Mouse (Mus musculus) embryonic facial prominence, embryonic 14.5 days (tissue): ENCODE data around the gene Gdf9. TPM values are rescaled to one million over a fixed set of nuclear protein-coding genes. Genes with fewer than 3 reads are reported as not detected.

Experiments used
- ATAC-seq: fragments of 200-750 bp; cut with Nextera tagmentation; 2 replicates; pipeline ENCODE4 v1.8.0; 2017; ENCODE audit warnings: low read depth, moderate number of reproducible peaks, moderate TSS enrichment
- DNase-seq: peaks from one replicate; pipeline ENCODE4 v3.0.0-alpha.2; 2015; ENCODE audit warnings: low spot score
- H3K27ac ChIP-seq: fragments of 300-500 bp; sonication (generic); replicated peaks from 2 replicates; pipeline ENCODE4 v1.5.1; 2014; ENCODE audit warnings: low read depth, mild to moderate bottlenecking, low read length, moderate library complexity
- H3K27me3 ChIP-seq: fragments of 300-500 bp; sonication (generic); replicated peaks from 2 replicates; pipeline ENCODE4 v1.6.1; 2014; ENCODE audit warnings: low read length; ENCODE audit not compliant: control insufficient read depth, insufficient read depth
- H3K36me3 ChIP-seq: fragments of 300-500 bp; sonication (generic); 2 replicates; pipeline ENCODE4 v1.6.1; 2014; ENCODE audit warnings: low read length, mixed read lengths; ENCODE audit not compliant: control insufficient read depth, insufficient read depth
- H3K4me1 ChIP-seq: fragments of 300-500 bp; sonication (generic); 2 replicates; pipeline ENCODE4 v1.6.1; 2014; ENCODE audit warnings: antibody characterized with exemption, low read length; ENCODE audit not compliant: control insufficient read depth, insufficient read depth
- H3K4me2 ChIP-seq: fragments of 300-500 bp; sonication (generic); 2 replicates; pipeline ENCODE4 v1.6.1; 2014; ENCODE audit warnings: low read depth, mild to moderate bottlenecking, low read length, moderate library complexity, mixed read lengths
- H3K4me3 ChIP-seq: fragments of 300-500 bp; sonication (generic); 2 replicates; pipeline ENCODE4 v1.5.1; 2014; ENCODE audit warnings: low read depth, mild to moderate bottlenecking, low read length
- H3K9ac ChIP-seq: fragments of 300-500 bp; sonication (generic); 2 replicates; pipeline ENCODE4 v1.6.1; 2014; ENCODE audit warnings: low read depth, mild to moderate bottlenecking, low read length, moderate library complexity, mixed read lengths
- H3K9me3 ChIP-seq: fragments of 300-500 bp; sonication (generic); 2 replicates; pipeline ENCODE4 v1.6.1; 2016; ENCODE audit warnings: low read length; ENCODE audit not compliant: control insufficient read depth
- WGBS: fragments of 180-500 bp; shearing (Covaris S2); extraction: QIAGEN DNeasy Blood & Tissue Kit; methylation state at CpG from one replicate; pipeline ENCODE4 v1.1.7; 2014; 5-methylcytosine and 5-hydroxymethylcytosine counted together
- polyA plus RNA-seq: library from polyadenylated mRNA; unstranded; fragments of >200 nt; fragmentation: Nextera tagmentation; extraction: Ambion mirVana; gene quantifications from 2 replicates; pipeline ENCODE4 v1.2.1, GENCODE M21; 2014

Gdf9 gene
- polyA plus RNA-seq, 1 experiment from 2014 or later: 2.7 TPM

DNA sequence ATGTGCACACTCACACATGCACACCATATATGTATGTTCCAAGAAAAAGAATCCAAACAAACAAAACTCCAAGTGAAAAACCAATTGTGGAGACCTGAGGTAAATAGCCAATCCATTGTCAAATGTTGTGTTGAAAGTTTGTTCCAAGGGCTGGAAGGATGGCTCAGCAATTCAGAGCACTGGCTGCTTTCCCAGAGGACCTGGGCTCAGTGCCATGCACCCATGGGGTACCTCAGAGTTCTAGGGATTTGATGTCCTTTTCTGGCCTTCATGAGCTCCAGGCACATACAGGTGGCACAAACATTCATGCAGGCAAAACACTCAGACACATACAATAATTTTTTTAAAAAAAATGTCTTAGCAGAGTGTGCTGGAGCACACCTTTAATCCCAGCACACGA, 17.7 kb downstream of the Gdf9 start:
- Histone ChIP-seq H3K4me2 (no peak overlapping the region), H3K4me1 (no peaks in the 10 kb centered on the region), H3K9ac (no peak overlapping the region), H3K4me3 (no peak overlapping the region), H3K27me3 (no peaks in the 10 kb centered on the region), H3K36me3 (no peaks in the 10 kb centered on the region), H3K27ac (no peak overlapping the region), H3K9me3 (no peaks in the 10 kb centered on the region)
- no peak for ATAC-seq
- WGBS: 85% methylated on average over 1 of the region's 1 CpGs
- no peak for DNase-seq

DNA sequence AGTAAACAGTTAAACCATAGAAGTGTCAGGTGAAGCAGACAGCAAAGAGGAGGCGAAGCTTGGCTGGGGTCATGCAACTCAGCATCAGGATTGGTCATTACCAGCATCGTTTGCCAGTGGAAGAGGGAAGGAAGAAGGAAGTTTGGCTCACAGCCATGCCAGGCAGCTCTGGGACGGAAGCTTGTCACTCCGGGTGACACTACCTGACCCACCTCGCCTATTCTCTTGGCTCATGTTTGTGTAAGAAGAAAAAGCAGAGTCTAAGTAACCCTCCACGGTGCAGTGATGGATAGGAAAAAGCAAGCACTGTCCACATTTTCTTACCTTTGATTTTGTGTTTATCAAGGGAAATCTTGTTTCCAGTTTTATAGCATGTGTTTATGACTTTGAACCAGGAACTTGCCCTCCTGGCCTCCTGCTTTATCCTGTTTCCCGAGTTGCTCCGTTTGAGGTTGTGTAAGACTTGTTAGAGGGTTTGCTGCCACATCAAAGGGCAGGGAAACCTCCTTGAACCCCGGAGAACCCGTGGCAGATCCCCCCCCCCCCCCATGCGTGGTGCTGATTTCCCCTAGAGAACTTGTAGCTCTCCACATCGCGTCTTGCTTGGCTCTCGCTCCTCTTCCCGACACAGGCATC, 19.4 kb downstream of the Gdf9 start:
- Histone ChIP-seq H3K4me1 (no peaks in the 10 kb centered on the region), H3K36me3 (no peaks in the 10 kb centered on the region), H3K27me3 (no peaks in the 10 kb centered on the region), H3K27ac (no peak overlapping the region), H3K9me3 (no peaks in the 10 kb centered on the region), H3K4me2 (no peak overlapping the region), H3K4me3 (no peak overlapping the region), H3K9ac (no peak overlapping the region)
- ATAC-seq (no peak), DNase-seq (no peak)
- WGBS: 50% methylated on average over 15 of the region's 15 CpGs

DNA sequence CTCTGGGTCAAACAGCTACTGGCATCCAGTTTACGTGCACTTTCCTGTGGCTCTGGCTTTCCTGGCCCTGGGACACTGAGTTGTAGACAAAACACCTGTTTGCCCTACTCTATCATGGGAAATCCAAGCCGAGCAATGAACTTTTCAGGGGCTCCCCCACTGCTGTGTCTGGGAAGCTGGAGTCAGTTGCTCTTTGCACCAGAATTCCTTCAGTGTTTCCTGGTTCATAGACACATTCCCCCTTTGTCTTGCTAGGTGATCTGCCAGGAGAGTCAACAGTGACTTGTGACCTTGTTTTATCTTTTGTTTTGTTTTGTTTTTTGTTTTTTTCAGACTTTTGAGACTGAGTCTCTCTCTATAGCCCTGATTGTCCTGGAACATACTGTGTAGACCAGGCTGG, 20.5 kb downstream of the Gdf9 start:
- Histone ChIP-seq H3K27ac (no peak overlapping the region), H3K9ac (no peak overlapping the region), H3K4me1 (no peaks in the 10 kb centered on the region; the same call in 1 of the 2 replicates), H3K27me3 (no peaks in the 10 kb centered on the region), H3K4me2 (no peak overlapping the region), H3K36me3 (no peaks in the 10 kb centered on the region), H3K9me3 (no peaks in the 10 kb centered on the region), H3K4me3 (no peak overlapping the region)
- 67% methylated on average over 2 of the region's 2 CpGs for WGBS
- DNase-seq: no peak
- no peak for ATAC-seq

DNA sequence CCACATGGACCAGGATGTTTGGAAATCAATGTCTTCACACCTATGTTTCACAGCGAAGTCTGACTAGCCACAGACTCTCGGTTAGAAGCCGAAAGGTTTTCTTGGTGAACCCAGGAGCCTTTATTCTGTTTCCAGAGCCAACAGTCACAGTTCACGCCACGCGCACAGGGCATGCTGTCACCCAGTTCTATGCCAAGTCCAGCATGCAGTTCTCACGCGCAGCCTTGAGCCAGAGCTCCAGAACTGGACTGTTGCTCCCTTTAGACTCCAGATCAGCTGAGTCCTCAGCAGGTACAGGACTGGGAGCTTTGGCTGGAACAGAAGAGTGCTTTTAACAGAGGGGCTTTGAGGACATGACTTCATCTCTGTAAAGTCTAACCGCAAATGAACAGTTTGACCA, 21.6 kb downstream of the Gdf9 start:
- no peaks in the 10 kb centered on the region for H3K36me3 ChIP-seq
- WGBS: 96% methylated on average over 9 of the region's 9 CpGs
- ATAC-seq (no peak), DNase-seq (no peak)
- no peaks in the 10 kb centered on the region for H3K9me3 ChIP-seq
- no peak overlapping the region for H3K27ac ChIP-seq
- H3K27me3 ChIP-seq: no peaks in the 10 kb centered on the region
- H3K9ac ChIP-seq: no peak overlapping the region
- no peak overlapping the region for H3K4me2 ChIP-seq
- H3K4me3 ChIP-seq: no peak overlapping the region
- H3K4me1 ChIP-seq: peaks cover 4% of the 10 kb centered on the region

DNA sequence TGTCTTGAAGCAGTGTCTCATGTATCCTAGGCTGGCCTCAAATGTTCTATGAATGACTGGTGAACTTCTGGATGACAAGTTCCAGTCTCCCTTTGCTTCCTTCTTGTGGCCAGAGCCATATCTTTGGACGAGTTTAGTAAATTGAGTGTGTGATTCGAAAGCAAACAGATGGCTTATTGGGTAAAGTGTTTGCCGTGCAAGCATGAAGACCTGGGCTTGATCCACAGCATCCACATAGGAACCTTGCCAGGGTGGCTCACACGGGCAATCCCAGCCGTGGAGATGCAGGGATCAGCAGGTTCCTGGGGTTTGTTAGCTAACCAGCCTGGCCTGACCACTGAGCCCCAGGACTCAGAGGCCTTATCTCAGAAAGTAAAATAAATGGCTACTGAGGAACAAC, 22.2 kb downstream of the Gdf9 start:
- Histone ChIP-seq H3K9ac (no peak overlapping the region), H3K4me1 (peaks cover 4% of the 10 kb centered on the region), H3K4me3 (no peak overlapping the region), H3K27ac (no peak overlapping the region), H3K36me3 (no peaks in the 10 kb centered on the region), H3K9me3 (no peaks in the 10 kb centered on the region), H3K4me2 (no peak overlapping the region), H3K27me3 (0 out of 2 replicates have a peak, but pooled peaks cover 4% of the 10 kb centered on the region)
- DNase-seq (no peak), ATAC-seq (no peak)
- WGBS: 84% methylated on average over 5 of the region's 5 CpGs

DNA sequence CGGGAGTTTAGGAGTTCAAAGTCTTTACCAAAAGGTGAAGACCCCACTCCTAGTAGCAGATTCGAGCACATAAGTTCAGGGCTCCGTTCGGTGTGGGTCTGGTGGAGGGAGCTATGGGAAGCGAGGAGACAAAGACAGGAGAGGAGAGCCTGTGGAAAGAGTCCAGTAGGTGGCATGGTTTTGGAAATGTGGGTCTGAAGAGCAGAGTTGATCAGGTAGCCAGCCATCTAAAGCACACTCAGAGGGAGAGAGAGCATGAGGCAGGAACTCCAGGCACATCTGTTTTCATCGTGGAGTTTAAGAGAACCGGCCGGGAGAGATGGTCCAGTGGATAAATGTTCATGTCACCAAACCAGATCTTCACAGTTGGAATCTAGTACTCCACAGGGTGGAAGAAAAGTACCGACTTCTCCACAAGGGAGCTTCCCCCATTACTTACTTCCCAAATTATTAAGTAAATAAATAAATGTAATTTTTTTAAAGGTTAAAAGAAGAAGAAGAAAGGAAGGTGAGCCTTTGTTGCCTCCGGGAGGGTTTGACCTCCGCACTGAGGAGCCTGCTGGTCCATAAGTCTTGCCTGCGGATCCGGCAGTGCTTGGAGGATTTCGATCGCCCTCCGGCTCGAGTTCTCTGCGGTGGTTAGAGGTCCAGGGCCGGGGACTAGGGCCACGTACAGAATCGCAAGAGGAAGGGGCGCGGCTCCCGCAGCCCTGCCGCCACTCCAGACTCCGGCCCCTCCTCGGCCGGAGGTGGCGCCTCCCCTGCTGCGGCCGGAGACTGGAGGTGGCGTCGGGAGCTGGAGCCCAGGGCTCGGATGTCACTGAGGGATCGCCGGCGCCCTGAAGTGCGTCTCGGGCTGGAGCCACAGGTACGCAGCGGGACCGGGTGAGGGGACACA, 25.9 kb downstream of the Gdf9 start, which contains the start of the genes Gm10447 and Shroom1:
Gene Gm10447, minus strand, starts transcription at position 637 of the 898 bp plus-strand sequence.
Gene Shroom1, plus strand, starts transcription at position 732 of the 898 bp plus-strand sequence.
- no peaks in the 10 kb centered on the region for H3K36me3 ChIP-seq
- 7% methylated on average over 18 of the region's 42 CpGs for WGBS
- H3K4me1 ChIP-seq: peaks cover 4% of the 10 kb centered on the region
- ATAC-seq (peak; percentile 92), DNase-seq (peak; percentile 73)
- peak within 1 kb of the TSS; percentile 89 for H3K4me2 ChIP-seq
- no peaks in the 10 kb centered on the region for H3K9me3 ChIP-seq
- peak within 1 kb of the TSS; percentile 76 for H3K9ac ChIP-seq
- peak within 1 kb of the TSS; percentile 60 for H3K4me3 ChIP-seq
- H3K27ac ChIP-seq: no peak within 1 kb of the TSS
- peaks cover 12% of the 10 kb centered on the region; the same call in 1 of the 2 replicates for H3K27me3 ChIP-seq

DNA sequence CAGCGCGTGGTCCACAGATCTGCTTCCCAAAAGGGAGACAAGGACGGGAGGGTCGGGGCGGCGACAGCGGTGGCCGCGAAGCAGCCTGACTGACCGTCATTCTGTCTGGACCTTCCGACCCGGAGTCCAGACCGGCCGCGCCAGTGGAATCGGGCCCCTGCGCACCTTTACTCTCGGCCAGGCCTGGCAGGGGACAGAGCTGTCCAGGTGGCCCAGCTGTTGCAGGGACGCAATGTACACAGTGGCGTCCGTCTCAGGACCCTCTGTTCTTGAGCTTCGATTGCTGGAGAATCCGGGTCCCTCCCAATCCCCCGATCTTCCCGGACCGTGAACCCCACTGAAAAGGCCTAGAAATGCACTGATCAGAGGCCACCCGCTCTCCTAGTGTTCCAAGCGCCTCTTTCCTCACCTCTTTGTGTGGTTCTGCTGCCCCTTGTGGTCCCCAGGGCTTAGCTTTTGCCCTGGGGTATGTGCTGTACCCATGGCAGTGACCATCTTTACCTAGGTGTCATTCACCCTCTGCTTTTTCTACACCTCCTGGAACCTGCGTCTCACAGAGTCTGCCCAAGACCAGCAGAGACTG, 26.6 kb downstream of the Gdf9 start:
- peaks cover 19% of the 10 kb centered on the region for H3K27me3 ChIP-seq
- H3K27ac ChIP-seq: no peak overlapping the region
- no peaks in the 10 kb centered on the region for H3K36me3 ChIP-seq
- H3K4me1 ChIP-seq: peaks cover 4% of the 10 kb centered on the region
- 8% methylated on average over 19 of the region's 29 CpGs for WGBS
- peak overlapping the region; percentile 76 for H3K9ac ChIP-seq
- peak overlapping the region; percentile 89 for H3K4me2 ChIP-seq
- H3K9me3 ChIP-seq: no peaks in the 10 kb centered on the region
- ATAC-seq (peak; percentile 17; the same call in 1 of the 2 replicates), DNase-seq (no peak)
- H3K4me3 ChIP-seq: peak overlapping the region; percentile 60

DNA sequence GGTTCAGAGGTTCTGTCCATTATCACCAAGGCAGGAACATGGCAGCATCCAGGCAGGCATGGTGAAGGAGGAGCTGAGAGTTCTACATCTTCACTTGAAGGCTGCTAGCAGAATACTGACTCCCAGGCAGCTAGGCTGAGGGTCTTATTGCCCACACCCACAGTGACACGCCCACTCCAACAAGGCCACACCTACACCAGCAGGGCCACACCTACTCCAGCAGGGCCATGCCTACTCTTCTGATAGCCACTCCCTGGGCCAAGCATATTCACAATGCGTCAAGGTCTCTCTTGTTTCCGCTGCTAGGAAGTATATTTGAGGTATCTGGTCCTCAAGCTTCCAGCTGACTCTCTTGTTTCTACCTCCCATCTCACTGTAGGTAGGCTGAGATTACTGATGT, 28.2 kb downstream of the Gdf9 start:
- Histone ChIP-seq H3K9ac (no peak overlapping the region), H3K27ac (no peak overlapping the region), H3K4me2 (no peak overlapping the region), H3K9me3 (no peaks in the 10 kb centered on the region), H3K27me3 (peaks cover 34% of the 10 kb centered on the region), H3K4me3 (no peak overlapping the region), H3K36me3 (no peaks in the 10 kb centered on the region), H3K4me1 (peaks cover 15% of the 10 kb centered on the region)
- WGBS: 62% methylated on average over 3 of the region's 3 CpGs
- ATAC-seq: no peak
- no peak for DNase-seq
